Mouse (Mus musculus) embryo, embryonic 9.5 days (tissue): ENCODE results near the gene Gm8180.
"Not testable (repeated sequence)": the region's sequence is repeated elsewhere in the genome, so short reads cannot be mapped to it uniquely, and the experiment has no call there.

Source experiments
- DNase-seq: peaks from one replicate; pipeline ENCODE4 v3.0.0-alpha.2; 2017; ENCODE audit errors: extremely low spot score

The Gm8180 gene

GRCm38 (mm10) chr14:43784645-43785044, at the start of gene Gm8180:
Gene Gm8180 (minus strand): TSS chr14:43784745.
- not testable (repeated sequence) for DNase-seq

DNA sequence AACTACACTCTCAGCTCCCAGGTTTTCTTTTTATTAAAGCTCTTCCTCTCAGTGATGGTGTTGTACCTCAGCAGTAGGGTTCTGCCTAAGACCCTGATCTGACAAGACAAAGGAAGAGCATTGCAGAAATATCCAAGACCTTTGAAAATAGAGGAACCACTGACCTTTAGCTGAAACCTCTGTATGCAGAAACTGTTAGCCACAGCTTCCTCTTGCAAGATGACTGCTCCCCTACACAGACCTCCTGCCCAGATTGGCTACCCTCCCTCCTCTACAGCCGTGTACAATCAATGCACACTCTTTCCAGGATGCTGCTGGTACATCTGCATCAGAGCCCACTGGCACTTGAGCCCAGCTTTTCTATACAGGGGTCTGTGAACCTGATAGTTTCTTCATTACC, 45.8 kb upstream of the Gm8180 start:
- DNase-seq, result not testable (repeated sequence)

GRCm38 (mm10) chr14:43824176-43824575, 39.6 kb upstream of the Gm8180 start:
- not testable (repeated sequence) for DNase-seq

GRCm38 (mm10) chr14:43821869-43822268, 37.3 kb upstream of the Gm8180 start:
- DNase-seq, result not testable (repeated sequence)

GRCm38 (mm10) chr14:43812458-43812857, 27.9 kb upstream of the Gm8180 start:
- DNase-seq, result peak; percentile 9

- DNase-seq, result not testable (repeated sequence)
These were observed 23.6 kb upstream of the Gm8180 start for GRCm38 (mm10) chr14:43808142-43808541.

DNA sequence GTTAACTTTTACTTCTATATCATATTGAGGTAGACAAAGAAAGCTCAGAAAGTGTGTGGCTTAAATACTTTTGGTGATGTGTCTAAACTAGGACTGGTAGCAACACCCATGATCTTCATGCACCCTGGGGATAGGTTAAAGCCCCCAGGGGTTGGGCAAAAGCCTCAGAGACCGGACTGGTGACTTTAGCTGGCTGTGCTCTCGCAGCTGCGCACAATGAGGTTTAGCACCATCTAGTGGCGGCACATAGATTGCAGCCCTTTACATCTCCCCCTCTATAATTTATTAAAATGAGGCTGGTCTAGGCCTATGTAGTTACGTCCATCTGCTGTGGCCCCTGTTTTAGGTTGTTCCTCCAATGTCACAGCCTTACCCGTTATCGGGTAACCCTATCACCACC, 19.9 kb upstream of the Gm8180 start:
- not testable (repeated sequence) for DNase-seq

DNA sequence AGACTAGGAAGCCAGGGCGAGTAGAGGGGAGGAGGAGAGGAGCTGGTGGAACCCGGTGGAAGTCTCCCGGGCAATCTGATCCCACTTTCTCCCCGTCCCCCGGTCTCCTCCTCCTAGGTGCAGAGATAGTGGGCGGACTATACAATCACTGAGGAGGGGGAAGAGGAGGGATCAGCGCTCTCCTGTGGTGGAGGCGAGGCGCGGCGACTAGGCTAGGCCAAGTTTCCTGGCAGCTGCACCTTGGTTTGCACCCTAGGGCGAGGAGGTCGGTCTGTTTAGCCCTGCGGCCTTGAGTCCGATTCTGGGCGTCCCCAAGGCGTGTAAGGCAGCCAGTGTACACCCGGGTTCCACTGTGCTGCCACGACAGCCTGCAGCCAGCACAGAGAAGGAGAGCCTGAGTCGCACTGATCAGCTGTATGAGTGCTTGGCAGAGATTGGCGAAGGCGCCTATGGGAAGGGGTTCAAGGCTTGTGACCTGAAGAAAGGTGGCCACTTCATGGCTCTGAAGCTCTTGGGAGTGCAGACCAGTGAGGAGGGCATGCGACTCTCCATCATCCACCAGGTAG, 12.4 kb upstream of the Gm8180 start:
- peak; percentile 53 for DNase-seq

DNA sequence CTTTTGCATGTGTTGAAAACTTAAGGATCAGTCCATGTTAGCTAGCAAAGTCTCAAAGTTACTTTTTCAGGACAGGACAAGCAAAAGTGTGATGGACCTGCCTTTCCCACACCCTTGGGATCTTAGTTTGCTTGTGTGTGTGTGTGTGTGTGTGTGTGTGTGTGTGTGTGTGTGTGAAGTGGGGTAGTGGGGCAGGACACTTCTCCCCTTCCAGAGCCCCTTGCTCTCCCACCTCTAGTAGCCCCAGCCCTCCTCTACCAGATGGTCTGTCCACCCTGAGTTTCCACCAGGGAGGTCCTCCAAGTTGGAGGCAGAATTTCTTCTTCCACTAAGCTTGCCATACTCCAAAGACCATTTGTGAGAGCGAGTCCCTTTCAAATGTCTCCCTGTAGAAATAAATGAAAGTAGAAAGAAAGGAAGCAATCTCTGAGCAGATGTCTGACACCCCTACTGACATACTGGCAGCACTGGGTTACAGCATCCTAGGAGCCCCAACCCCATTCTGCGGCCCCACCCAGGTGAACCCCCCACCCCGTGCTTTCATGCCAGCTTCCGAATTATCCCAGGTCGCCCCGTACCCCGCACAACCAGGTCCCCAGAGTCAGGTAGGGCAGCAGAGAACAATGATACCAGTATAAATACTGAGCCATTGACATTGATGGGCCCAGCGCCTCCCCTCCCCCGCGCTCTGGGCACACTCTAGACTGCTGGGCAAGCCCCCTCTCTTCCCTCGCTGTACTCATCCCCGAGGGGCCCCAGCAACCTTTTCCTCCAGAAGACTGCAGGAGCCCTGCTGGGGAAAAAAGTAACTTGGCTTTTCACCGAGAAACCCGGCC, 11.7 kb upstream of the Gm8180 start:
- no peak for DNase-seq

GRCm38 (mm10) chr14:43793811-43794210, 9.3 kb upstream of the Gm8180 start:
- DNase-seq, result not testable (repeated sequence)

GRCm38 (mm10) chr14:43747566-43747965, 37.0 kb downstream of the Gm8180 start, which contains the start of gene Gm6526:
Gene Gm6526 (plus strand): TSS chr14:43747866.
- not testable (repeated sequence) for DNase-seq
